Mouse (Mus musculus): ENCODE data around the gene Tmigd3. TPM values are rescaled to one million over a fixed set of nuclear protein-coding genes. Genes with fewer than 3 reads are reported as not detected.

Gene Tmigd3
- polyA plus RNA-seq, 1 experiment from 2014 or later, result 0.25 TPM

DNA sequence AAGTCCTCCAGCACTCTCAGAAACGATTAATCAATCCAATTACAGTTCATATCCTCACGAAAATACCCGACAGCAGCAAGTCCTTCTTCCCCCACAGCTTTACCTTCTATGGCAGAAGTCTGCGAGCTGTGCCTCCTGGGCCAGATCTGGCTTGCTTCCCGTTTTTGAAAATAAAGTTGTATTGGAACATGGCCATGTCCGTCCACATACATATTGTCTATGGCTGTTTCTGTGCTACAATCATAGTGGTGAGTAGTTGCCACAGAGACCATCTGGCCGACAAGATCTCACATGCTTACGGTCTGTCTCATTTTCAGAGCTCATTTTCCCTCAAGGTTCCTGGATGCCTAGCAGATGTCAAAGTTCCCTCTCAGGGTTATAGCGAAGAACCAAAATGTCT, 5.6 kb upstream of the Tmigd3 start:
- Histone ChIP-seq H3K4me3 (ENCODE audit: low read depth, low read length) (no peak overlapping the region), H3K27ac (replicated peaks; ENCODE audit: low read depth, low read length) (no peak overlapping the region), H3K4me1 (ENCODE audit: control insufficient read depth, insufficient read depth, low read length) (0 out of 2 replicates have a peak, but pooled peaks cover 3% of the 10 kb centered on the region), H3K27me3 (ENCODE audit: control insufficient read depth, insufficient read depth, low read length) (no peaks in the 10 kb centered on the region), H3K9me3 (ENCODE audit: control insufficient read depth, low read length) (no peaks in the 10 kb centered on the region), H3K36me3 (ENCODE audit: control insufficient read depth, insufficient read depth, low read length) (no peaks in the 10 kb centered on the region), H3K9ac (ENCODE audit: low read length) (no peak overlapping the region), H3K4me2 (ENCODE audit: low read depth, severe bottlenecking) (no peak overlapping the region)
- ATAC-seq (ENCODE audit: insufficient number of reproducible peaks, low FRiP score, low TSS enrichment, low read depth) (no peak), DNase-seq (ENCODE audit: low spot score) (no peak)
- WGBS, result 86% methylated on average over 9 of the region's 9 CpGs

DNA sequence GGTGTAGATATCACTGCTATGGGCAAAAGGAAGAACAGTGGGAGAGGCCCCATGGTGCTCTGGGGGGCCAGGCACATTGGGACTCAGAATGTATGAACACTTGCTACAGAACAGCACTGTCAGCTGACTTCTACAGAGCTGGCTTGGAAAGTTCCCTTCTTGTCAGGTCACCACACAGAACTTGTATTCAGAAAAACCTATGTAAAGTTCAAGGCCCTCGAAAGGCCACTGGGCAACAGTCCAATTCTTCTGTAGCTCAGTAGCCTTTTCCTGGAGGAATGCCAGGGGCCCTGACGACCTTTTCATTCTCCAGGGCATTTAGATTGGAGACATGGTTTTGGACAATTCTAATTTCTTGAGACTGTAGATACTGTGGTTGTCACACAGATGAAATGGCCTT, 2.6 kb upstream of the Tmigd3 start:
- Histone ChIP-seq H3K27ac (replicated peaks; ENCODE audit: low read depth, low read length) (no peak overlapping the region), H3K36me3 (ENCODE audit: control insufficient read depth, insufficient read depth, low read length) (no peaks in the 10 kb centered on the region), H3K4me1 (ENCODE audit: control insufficient read depth, insufficient read depth, low read length) (0 out of 2 replicates have a peak, but pooled peaks cover 2% of the 10 kb centered on the region), H3K9ac (ENCODE audit: low read length) (no peak overlapping the region), H3K27me3 (ENCODE audit: control insufficient read depth, insufficient read depth, low read length) (no peaks in the 10 kb centered on the region), H3K9me3 (ENCODE audit: control insufficient read depth, low read length) (no peaks in the 10 kb centered on the region), H3K4me2 (ENCODE audit: low read depth, severe bottlenecking) (no peak overlapping the region), H3K4me3 (ENCODE audit: low read depth, low read length) (no peak overlapping the region)
- 89% methylated on average over 2 of the region's 2 CpGs for WGBS
- ATAC-seq (ENCODE audit: insufficient number of reproducible peaks, low FRiP score, low TSS enrichment, low read depth) (no peak), DNase-seq (ENCODE audit: low spot score) (no peak)

- ATAC-seq (ENCODE audit: insufficient number of reproducible peaks, low FRiP score, low TSS enrichment, low read depth) (no peak), DNase-seq (ENCODE audit: low spot score) (no peak)
- Histone ChIP-seq H3K4me1 (ENCODE audit: control insufficient read depth, insufficient read depth, low read length) (0 out of 2 replicates have a peak, but pooled peaks cover 2% of the 10 kb centered on the region), H3K36me3 (ENCODE audit: control insufficient read depth, insufficient read depth, low read length) (no peaks in the 10 kb centered on the region), H3K9me3 (ENCODE audit: control insufficient read depth, low read length) (no peaks in the 10 kb centered on the region), H3K4me2 (ENCODE audit: low read depth, severe bottlenecking) (no peak overlapping the region), H3K27me3 (ENCODE audit: control insufficient read depth, insufficient read depth, low read length) (no peaks in the 10 kb centered on the region), H3K4me3 (ENCODE audit: low read depth, low read length) (no peak overlapping the region), H3K9ac (ENCODE audit: low read length) (no peak overlapping the region), H3K27ac (replicated peaks; ENCODE audit: low read depth, low read length) (no peak overlapping the region)
- WGBS, result 74% methylated on average over 6 of the region's 6 CpGs
These were observed 1.3 kb downstream of the Tmigd3 start for GRCm38 (mm10) chr3:105872034-105872433.

- no peak for DNase-seq (ENCODE audit: low spot score)
- WGBS, result 56% methylated on average over 3 of the region's 3 CpGs
- Histone ChIP-seq H3K4me1 (ENCODE audit: control insufficient read depth, insufficient read depth, low read length) (0 out of 2 replicates have a peak, but pooled peaks cover 2% of the 10 kb centered on the region), H3K9ac (ENCODE audit: low read length) (no peak overlapping the region), H3K27me3 (ENCODE audit: control insufficient read depth, insufficient read depth, low read length) (no peaks in the 10 kb centered on the region), H3K27ac (replicated peaks; ENCODE audit: low read depth, low read length) (no peak overlapping the region), H3K4me3 (ENCODE audit: low read depth, low read length) (no peak overlapping the region), H3K36me3 (ENCODE audit: control insufficient read depth, insufficient read depth, low read length) (no peaks in the 10 kb centered on the region), H3K4me2 (ENCODE audit: low read depth, severe bottlenecking) (no peak overlapping the region), H3K9me3 (ENCODE audit: control insufficient read depth, low read length) (no peaks in the 10 kb centered on the region)
- no peak for ATAC-seq (ENCODE audit: insufficient number of reproducible peaks, low FRiP score, low TSS enrichment, low read depth)
These were observed 1.9 kb downstream of the Tmigd3 start for GRCm38 (mm10) chr3:105872579-105872978.

- Histone ChIP-seq H3K27ac (replicated peaks; ENCODE audit: low read depth, low read length) (no peak overlapping the region), H3K4me1 (ENCODE audit: control insufficient read depth, insufficient read depth, low read length) (0 out of 2 replicates have a peak, but pooled peaks cover 2% of the 10 kb centered on the region), H3K36me3 (ENCODE audit: control insufficient read depth, insufficient read depth, low read length) (no peaks in the 10 kb centered on the region), H3K4me3 (ENCODE audit: low read depth, low read length) (no peak overlapping the region), H3K9me3 (ENCODE audit: control insufficient read depth, low read length) (no peaks in the 10 kb centered on the region), H3K4me2 (ENCODE audit: low read depth, severe bottlenecking) (no peak overlapping the region), H3K9ac (ENCODE audit: low read length) (no peak overlapping the region), H3K27me3 (ENCODE audit: control insufficient read depth, insufficient read depth, low read length) (no peaks in the 10 kb centered on the region)
- 78% methylated on average over 6 of the region's 6 CpGs for WGBS
- ATAC-seq (ENCODE audit: insufficient number of reproducible peaks, low FRiP score, low TSS enrichment, low read depth), result no peak
- no peak for DNase-seq (ENCODE audit: low spot score)
These were observed 3.0 kb downstream of the Tmigd3 start for GRCm38 (mm10) chr3:105873451-105874445.

DNA sequence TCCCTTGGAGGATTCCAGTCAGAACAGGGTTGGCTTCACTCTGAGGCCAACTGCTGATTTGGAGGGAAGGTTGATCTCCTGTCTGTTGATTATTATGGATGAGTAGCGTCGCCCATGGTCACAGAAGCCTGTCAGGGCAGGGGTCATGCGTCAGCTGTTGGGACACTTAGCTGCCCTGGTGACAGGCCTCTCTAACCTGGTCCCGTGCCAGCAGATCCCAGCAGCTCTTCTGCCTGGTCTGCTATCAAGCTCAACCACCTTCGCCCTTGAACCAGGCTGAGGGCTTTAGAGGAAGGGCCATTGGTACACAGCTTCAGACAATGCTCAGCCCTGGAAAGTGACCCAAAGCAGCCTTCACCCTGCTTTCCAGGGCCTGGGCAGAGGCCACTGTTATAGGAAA, 5.3 kb downstream of the Tmigd3 start:
- ATAC-seq (ENCODE audit: insufficient number of reproducible peaks, low FRiP score, low TSS enrichment, low read depth) (no peak), DNase-seq (ENCODE audit: low spot score) (no peak)
- no peaks in the 10 kb centered on the region for H3K27me3 ChIP-seq (ENCODE audit: control insufficient read depth, insufficient read depth, low read length)
- H3K27ac ChIP-seq (replicated peaks; ENCODE audit: low read depth, low read length), result no peak overlapping the region
- 71% methylated on average over 5 of the region's 5 CpGs for WGBS
- no peak overlapping the region for H3K4me2 ChIP-seq (ENCODE audit: low read depth, severe bottlenecking)
- H3K9me3 ChIP-seq (ENCODE audit: control insufficient read depth, low read length), result no peaks in the 10 kb centered on the region
- H3K9ac ChIP-seq (ENCODE audit: low read length), result no peak overlapping the region
- H3K36me3 ChIP-seq (ENCODE audit: control insufficient read depth, insufficient read depth, low read length), result no peaks in the 10 kb centered on the region
- no peak overlapping the region for H3K4me3 ChIP-seq (ENCODE audit: low read depth, low read length)
- H3K4me1 ChIP-seq (ENCODE audit: control insufficient read depth, insufficient read depth, low read length), result 0 out of 2 replicates have a peak, but pooled peaks cover 2% of the 10 kb centered on the region

DNA sequence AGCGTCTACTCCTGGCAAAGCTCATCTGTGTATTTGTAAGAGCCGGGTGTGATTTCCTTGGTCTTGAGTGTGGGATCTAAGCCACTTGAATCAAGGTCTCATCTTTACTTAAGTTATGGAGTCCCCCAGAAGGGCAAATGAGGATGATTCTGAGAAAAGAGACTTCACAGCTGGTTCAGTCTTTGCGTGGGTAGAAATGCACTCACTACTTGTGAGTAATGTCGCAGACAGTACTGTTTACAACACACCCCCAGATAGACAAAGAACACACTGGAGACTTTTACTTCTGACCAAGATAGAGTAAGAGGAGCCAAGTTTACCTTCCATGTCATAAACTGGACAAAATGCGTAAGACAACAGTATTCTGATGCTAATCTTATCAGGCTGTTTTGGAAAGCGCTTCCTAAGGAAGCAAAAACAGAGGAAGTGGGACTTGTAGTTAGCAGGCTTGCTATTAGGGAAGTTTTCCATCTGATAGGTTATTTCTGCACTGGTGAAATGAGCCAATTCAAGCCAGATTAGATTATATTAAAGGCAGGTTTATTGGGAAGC, 6.6 kb downstream of the Tmigd3 start:
- ATAC-seq (ENCODE audit: insufficient number of reproducible peaks, low FRiP score, low TSS enrichment, low read depth) (no peak), DNase-seq (ENCODE audit: low spot score) (no peak)
- H3K27me3 ChIP-seq (ENCODE audit: control insufficient read depth, insufficient read depth, low read length), result no peaks in the 10 kb centered on the region
- H3K4me3 ChIP-seq (ENCODE audit: low read depth, low read length), result no peak overlapping the region
- H3K36me3 ChIP-seq (ENCODE audit: control insufficient read depth, insufficient read depth, low read length), result no peaks in the 10 kb centered on the region
- H3K4me1 ChIP-seq (ENCODE audit: control insufficient read depth, insufficient read depth, low read length), result 0 out of 2 replicates have a peak, but pooled peaks cover under 1% of the 10 kb centered on the region
- H3K9me3 ChIP-seq (ENCODE audit: control insufficient read depth, low read length), result no peaks in the 10 kb centered on the region
- no peak overlapping the region for H3K9ac ChIP-seq (ENCODE audit: low read length)
- no peak overlapping the region for H3K4me2 ChIP-seq (ENCODE audit: low read depth, severe bottlenecking)
- WGBS, result 91% methylated on average over 6 of the region's 6 CpGs
- H3K27ac ChIP-seq (replicated peaks; ENCODE audit: low read depth, low read length), result no peak overlapping the region

DNA sequence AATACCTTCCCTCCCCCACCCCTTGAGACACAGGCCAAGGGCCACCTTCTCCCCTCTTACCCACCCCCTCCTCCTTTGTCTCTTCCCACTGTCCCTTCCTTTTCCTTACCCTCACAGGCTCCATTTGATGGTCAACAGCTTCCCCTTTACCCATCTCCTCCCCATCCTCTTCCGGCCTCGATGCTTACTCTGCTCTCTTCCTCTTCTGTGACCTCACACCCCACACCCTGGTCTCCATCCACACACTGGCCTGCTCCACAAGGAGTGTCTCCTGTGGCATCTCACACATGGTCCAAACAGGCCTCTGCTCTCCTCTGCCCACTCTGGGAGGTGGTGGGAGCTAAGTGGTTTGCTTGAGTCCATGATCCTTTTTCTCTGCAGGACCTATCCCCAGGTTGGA, 7.2 kb downstream of the Tmigd3 start:
- no peak for ATAC-seq (ENCODE audit: insufficient number of reproducible peaks, low FRiP score, low TSS enrichment, low read depth)
- no peaks in the 10 kb centered on the region for H3K9me3 ChIP-seq (ENCODE audit: control insufficient read depth, low read length)
- H3K27me3 ChIP-seq (ENCODE audit: control insufficient read depth, insufficient read depth, low read length), result no peaks in the 10 kb centered on the region
- WGBS, result 82% methylated on average over 2 of the region's 2 CpGs
- H3K4me1 ChIP-seq (ENCODE audit: control insufficient read depth, insufficient read depth, low read length), result no peaks in the 10 kb centered on the region
- H3K27ac ChIP-seq (replicated peaks; ENCODE audit: low read depth, low read length), result no peak overlapping the region
- DNase-seq (ENCODE audit: low spot score), result no peak
- H3K4me3 ChIP-seq (ENCODE audit: low read depth, low read length), result no peak overlapping the region
- no peaks in the 10 kb centered on the region for H3K36me3 ChIP-seq (ENCODE audit: control insufficient read depth, insufficient read depth, low read length)
- no peak overlapping the region for H3K9ac ChIP-seq (ENCODE audit: low read length)
- H3K4me2 ChIP-seq (ENCODE audit: low read depth, severe bottlenecking), result no peak overlapping the region
